Mouse (Mus musculus) midbrain, embryonic 15.5 days (tissue): ENCODE data around the gene Galnt9. TPM values are rescaled to one million over a fixed set of nuclear protein-coding genes. Genes with fewer than 3 reads are reported as not detected.

Experiments
- ATAC-seq: fragments of 200-750 bp; cut with Nextera tagmentation; replicated peaks from 2 replicates; pipeline ENCODE4 v1.8.0; 2017; ENCODE audit warnings: moderate TSS enrichment
- H3K27ac ChIP-seq: fragments of 300-500 bp; sonication (generic); 2 replicates; pipeline ENCODE4 v1.5.1; 2015; ENCODE audit warnings: mild to moderate bottlenecking, inconsistent platforms
- H3K27me3 ChIP-seq: fragments of 300-500 bp; sonication (generic); replicated peaks from 2 replicates; pipeline ENCODE4 v1.6.1; 2015; ENCODE audit warnings: inconsistent platforms
- H3K36me3 ChIP-seq: fragments of 300-500 bp; sonication (generic); replicated peaks from 2 replicates; pipeline ENCODE4 v1.6.1; 2015; ENCODE audit warnings: inconsistent platforms
- H3K4me1 ChIP-seq: fragments of 300-500 bp; sonication (generic); 2 replicates; pipeline ENCODE4 v1.6.1; 2015; ENCODE audit warnings: inconsistent platforms
- H3K4me2 ChIP-seq: fragments of 300-500 bp; sonication (generic); 2 replicates; pipeline ENCODE4 v1.6.1; 2015; ENCODE audit warnings: inconsistent platforms, mild to moderate bottlenecking, moderate library complexity
- H3K4me3 ChIP-seq: fragments of 300-500 bp; sonication (generic); 2 replicates; pipeline ENCODE4 v1.5.1; 2015; ENCODE audit warnings: mild to moderate bottlenecking, inconsistent platforms
- H3K9ac ChIP-seq: fragments of 300-500 bp; sonication (generic); 2 replicates; pipeline ENCODE4 v1.6.1; 2015; ENCODE audit warnings: mild to moderate bottlenecking, inconsistent platforms
- H3K9me3 ChIP-seq: fragments of 300-500 bp; sonication (generic); 2 replicates; pipeline ENCODE4 v1.6.1; 2016; ENCODE audit warnings: inconsistent platforms
- WGBS: fragments of 180-500 bp; shearing (Covaris S2); methylation state at CpG from one replicate; pipeline ENCODE4 v1.1.7; 2015; ENCODE audit warnings: mixed read lengths; 5-methylcytosine and 5-hydroxymethylcytosine counted together
- polyA plus RNA-seq: library from polyadenylated mRNA; unstranded; fragments of >200 nt; fragmentation: Nextera tagmentation; extraction: Ambion mirVana; gene quantifications from 2 replicates; pipeline ENCODE4 v1.2.1, GENCODE M21; 2015

The Galnt9 gene
- polyA plus RNA-seq, 1 experiment from 2014 or later: 26.8 TPM

DNA sequence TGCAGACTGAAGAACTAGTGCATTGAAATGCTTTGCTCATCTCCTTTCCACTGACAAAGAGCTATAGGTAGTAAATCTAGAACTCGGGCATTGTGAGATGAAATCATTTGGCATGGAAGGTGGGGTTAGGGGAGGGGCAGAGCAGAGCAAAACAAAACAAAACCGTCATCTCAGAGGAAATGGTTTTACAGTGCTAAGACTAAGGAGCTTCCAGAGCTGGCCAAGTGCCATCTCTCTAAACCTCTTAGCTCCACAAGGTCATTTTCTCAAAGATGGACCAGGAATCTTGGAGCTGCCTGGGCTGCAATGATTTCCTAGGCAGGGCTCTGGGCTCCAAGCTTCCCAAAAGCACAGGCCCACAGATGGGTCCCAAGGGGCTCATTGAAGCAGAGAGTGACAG lies 53.3 kb downstream of the Galnt9 start:
- WGBS: 61% methylated on average over 2 of the region's 2 CpGs
- Histone ChIP-seq H3K36me3 (no peaks in the 10 kb centered on the region), H3K9me3 (no peaks in the 10 kb centered on the region), H3K9ac (no peak overlapping the region), H3K4me3 (no peak overlapping the region), H3K27me3 (no peaks in the 10 kb centered on the region), H3K4me1 (peaks cover 10% of the 10 kb centered on the region; the same call in 1 of the 2 replicates), H3K27ac (no peak overlapping the region), H3K4me2 (no peak overlapping the region)
- ATAC-seq: no peak

- no peak overlapping the region for H3K27ac ChIP-seq
- H3K27me3 ChIP-seq: no peaks in the 10 kb centered on the region
- H3K4me3 ChIP-seq: no peak overlapping the region
- no peaks in the 10 kb centered on the region for H3K36me3 ChIP-seq
- no peak overlapping the region for H3K4me2 ChIP-seq
- H3K9me3 ChIP-seq: no peaks in the 10 kb centered on the region
- ATAC-seq: no peak
- H3K9ac ChIP-seq: no peak overlapping the region
- H3K4me1 ChIP-seq: peaks cover 10% of the 10 kb centered on the region; the same call in 1 of the 2 replicates
- WGBS: 40% methylated on average over 11 of the region's 12 CpGs
Measured at GRCm38 (mm10) chr5:110598298-110599095, 54.3 kb downstream of the Galnt9 start.

DNA sequence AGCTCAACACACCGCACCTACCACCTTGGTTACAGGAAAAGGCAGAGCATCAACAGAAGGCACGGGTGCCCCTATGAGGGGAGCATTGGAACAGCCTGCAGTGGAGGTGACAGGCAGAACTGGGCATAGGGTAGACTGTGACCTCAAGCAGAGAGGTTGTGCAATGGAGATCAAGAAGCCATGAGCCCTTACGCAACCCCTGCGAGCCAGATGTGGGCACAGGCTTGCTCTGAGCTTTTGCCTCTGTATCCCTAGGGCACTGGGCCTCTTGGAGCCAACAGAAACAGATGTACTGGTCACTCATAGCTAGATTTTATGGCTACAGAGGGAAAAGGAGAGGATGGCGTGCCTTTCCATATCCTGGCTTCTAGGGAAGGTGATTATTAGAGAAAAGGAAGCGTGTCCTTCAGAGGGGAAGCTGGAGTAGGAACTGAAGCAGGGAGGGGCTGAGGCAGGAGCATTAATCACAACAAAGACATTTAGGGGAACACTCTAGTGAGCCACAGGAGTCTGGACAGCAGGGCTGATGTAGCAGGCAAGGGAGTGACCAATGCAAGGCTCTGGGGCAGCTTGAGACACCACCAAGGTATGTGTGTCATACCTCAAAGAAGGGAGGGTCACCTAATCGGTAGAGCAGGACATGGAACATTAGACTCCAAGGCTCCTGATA lies 59.0 kb downstream of the Galnt9 start:
- Histone ChIP-seq H3K4me1 (0 out of 2 replicates have a peak, but pooled peaks cover 5% of the 10 kb centered on the region), H3K4me3 (no peak overlapping the region), H3K4me2 (no peak overlapping the region), H3K27me3 (no peaks in the 10 kb centered on the region), H3K9me3 (no peaks in the 10 kb centered on the region), H3K36me3 (no peaks in the 10 kb centered on the region), H3K27ac (no peak overlapping the region), H3K9ac (no peak overlapping the region)
- 84% methylated on average over 7 of the region's 7 CpGs for WGBS
- ATAC-seq: no peak

- H3K9me3 ChIP-seq: no peaks in the 10 kb centered on the region
- no peak for ATAC-seq
- no peak overlapping the region for H3K4me2 ChIP-seq
- H3K27me3 ChIP-seq: no peaks in the 10 kb centered on the region
- no peak overlapping the region for H3K4me3 ChIP-seq
- H3K27ac ChIP-seq: no peak overlapping the region
- no peaks in the 10 kb centered on the region for H3K36me3 ChIP-seq
- H3K4me1 ChIP-seq: peaks cover 1% of the 10 kb centered on the region; the same call in 1 of the 2 replicates
- 89% methylated on average over 2 of the region's 2 CpGs for WGBS
- no peak overlapping the region for H3K9ac ChIP-seq
Measured at GRCm38 (mm10) chr5:110604311-110604710, 60.2 kb downstream of the Galnt9 start.

DNA sequence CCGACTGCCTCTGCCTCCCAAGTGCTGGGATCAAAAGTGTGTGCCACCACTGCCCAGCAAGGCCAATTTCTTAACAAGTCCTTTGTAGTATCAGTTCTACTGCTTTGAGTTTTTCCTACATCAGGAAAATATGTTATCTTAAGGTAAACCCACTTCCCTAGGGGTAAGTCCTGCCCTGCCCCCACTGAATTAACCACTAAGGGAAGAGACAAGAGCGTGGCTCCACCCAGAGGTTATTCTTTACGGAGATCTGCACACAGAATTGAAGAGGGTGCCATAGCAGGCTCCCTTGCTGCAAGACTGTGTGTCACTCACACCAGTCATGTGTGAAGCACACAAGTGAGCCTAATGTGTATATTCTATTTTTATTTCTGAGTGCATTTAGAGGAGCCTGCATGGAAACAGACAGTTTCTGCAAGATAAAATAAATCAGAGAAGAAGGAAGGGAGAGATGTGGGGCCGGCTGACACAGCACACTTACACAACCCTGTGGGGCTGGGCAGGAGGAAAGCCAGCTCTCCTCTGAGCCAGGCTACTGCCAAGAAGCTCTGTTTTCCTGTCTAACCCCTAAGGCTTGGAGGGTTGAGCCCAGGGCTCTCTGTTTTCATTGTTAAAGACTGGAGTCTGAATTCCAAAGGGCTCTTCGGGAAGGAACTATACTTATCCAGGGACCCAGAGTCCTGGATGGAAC lies 61.5 kb downstream of the Galnt9 start:
- H3K4me3 ChIP-seq: no peak overlapping the region
- peaks cover 3% of the 10 kb centered on the region; the same call in 1 of the 2 replicates for H3K4me1 ChIP-seq
- H3K36me3 ChIP-seq: no peaks in the 10 kb centered on the region
- 63% methylated on average over 5 of the region's 5 CpGs for WGBS
- H3K9ac ChIP-seq: no peak overlapping the region
- H3K27me3 ChIP-seq: no peaks in the 10 kb centered on the region
- no peak overlapping the region for H3K27ac ChIP-seq
- no peaks in the 10 kb centered on the region for H3K9me3 ChIP-seq
- H3K4me2 ChIP-seq: no peak overlapping the region
- no peak for ATAC-seq

GRCm38 (mm10) chr5:110607767-110608166 lies 63.6 kb downstream of the Galnt9 start:
- Histone ChIP-seq H3K4me2 (no peak overlapping the region), H3K36me3 (no peaks in the 10 kb centered on the region), H3K27me3 (no peaks in the 10 kb centered on the region), H3K9ac (no peak overlapping the region), H3K27ac (no peak overlapping the region), H3K4me1 (peaks cover 7% of the 10 kb centered on the region; the same call in 1 of the 2 replicates), H3K4me3 (no peak overlapping the region), H3K9me3 (no peaks in the 10 kb centered on the region)
- no peak for ATAC-seq
- WGBS: 75% methylated on average over 3 of the region's 3 CpGs

- no peaks in the 10 kb centered on the region for H3K36me3 ChIP-seq
- no peaks in the 10 kb centered on the region for H3K27me3 ChIP-seq
- H3K9me3 ChIP-seq: no peaks in the 10 kb centered on the region
- no peak for ATAC-seq
- H3K4me1 ChIP-seq: peaks cover 7% of the 10 kb centered on the region; the same call in 1 of the 2 replicates
- no peak overlapping the region for H3K4me2 ChIP-seq
- no peak overlapping the region for H3K4me3 ChIP-seq
- H3K9ac ChIP-seq: no peak overlapping the region
- WGBS: 74% methylated on average over 6 of the region's 6 CpGs
- no peak overlapping the region for H3K27ac ChIP-seq
Measured at GRCm38 (mm10) chr5:110608336-110608735, 64.2 kb downstream of the Galnt9 start.

GRCm38 (mm10) chr5:110608941-110609340 lies 64.8 kb downstream of the Galnt9 start:
- Histone ChIP-seq H3K4me1 (peaks cover 7% of the 10 kb centered on the region; the same call in 1 of the 2 replicates), H3K36me3 (no peaks in the 10 kb centered on the region), H3K27me3 (no peaks in the 10 kb centered on the region), H3K9ac (no peak overlapping the region), H3K4me3 (no peak overlapping the region), H3K9me3 (no peaks in the 10 kb centered on the region), H3K27ac (no peak overlapping the region; the same call in 1 of the 2 replicates), H3K4me2 (no peak overlapping the region)
- 48% methylated on average over 8 of the region's 8 CpGs for WGBS
- no peak for ATAC-seq

- WGBS: 85% methylated on average over 3 of the region's 3 CpGs
- H3K27ac ChIP-seq: no peak overlapping the region; the same call in 1 of the 2 replicates
- ATAC-seq: no peak
Measured at GRCm38 (mm10) chr5:110609425-110609824, 65.3 kb downstream of the Galnt9 start.

DNA sequence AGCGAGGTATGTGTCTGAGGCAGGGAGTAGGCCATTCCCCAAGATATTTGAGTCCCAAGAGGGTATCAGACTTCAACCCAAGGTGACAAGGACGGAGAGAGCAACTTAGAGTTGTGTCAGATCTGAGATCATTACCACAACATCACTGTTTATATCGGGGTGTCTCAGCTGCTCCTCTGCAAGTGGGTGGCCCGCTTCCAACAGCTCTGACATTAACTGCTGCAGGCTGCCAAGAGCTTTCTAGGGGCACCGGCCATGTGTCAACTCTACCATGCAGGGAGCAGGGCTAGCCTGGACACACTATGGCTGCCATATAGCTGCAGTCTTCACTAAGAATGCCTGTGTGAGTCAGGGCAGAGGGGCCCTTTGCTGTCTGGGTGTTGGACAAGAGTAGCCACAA lies 65.7 kb downstream of the Galnt9 start:
- WGBS: 81% methylated on average over 5 of the region's 5 CpGs

More at GRCm38 (mm10) chr5:110609425-110609824, 65.3 kb downstream of the Galnt9 start:
- Histone ChIP-seq H3K4me2 (no peak overlapping the region), H3K36me3 (no peaks in the 10 kb centered on the region), H3K27me3 (no peaks in the 10 kb centered on the region), H3K9ac (no peak overlapping the region), H3K4me3 (no peak overlapping the region), H3K4me1 (peaks cover 7% of the 10 kb centered on the region; the same call in 1 of the 2 replicates), H3K9me3 (no peaks in the 10 kb centered on the region)

DNA sequence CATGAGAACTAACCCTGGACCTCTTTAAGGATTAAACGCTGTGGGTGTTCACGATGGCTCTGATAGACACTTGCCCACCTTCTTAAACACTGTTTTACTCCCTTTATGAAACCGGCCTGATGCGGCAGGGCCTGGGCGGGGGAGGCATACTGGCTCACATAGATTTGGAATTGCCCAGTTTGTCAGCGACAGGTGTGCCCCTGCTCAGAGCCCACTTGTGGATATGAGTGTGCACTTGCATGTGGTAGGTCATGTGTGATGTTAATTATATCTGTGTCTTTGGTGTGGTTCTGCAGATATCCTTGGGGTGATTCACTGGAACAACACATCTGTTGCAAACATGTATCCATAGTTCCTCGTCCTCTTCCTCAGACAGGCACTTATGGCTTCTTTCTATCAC lies 66.3 kb downstream of the Galnt9 start:
- no peaks in the 10 kb centered on the region for H3K36me3 ChIP-seq
- H3K9ac ChIP-seq: no peak overlapping the region
- H3K9me3 ChIP-seq: no peaks in the 10 kb centered on the region
- peaks cover 7% of the 10 kb centered on the region; the same call in 1 of the 2 replicates for H3K4me1 ChIP-seq
- no peak for ATAC-seq
- 87% methylated on average over 7 of the region's 7 CpGs for WGBS
- no peak overlapping the region for H3K27ac ChIP-seq
- H3K4me2 ChIP-seq: no peak overlapping the region
- H3K27me3 ChIP-seq: no peaks in the 10 kb centered on the region
- H3K4me3 ChIP-seq: no peak overlapping the region

More for the DNA sequence above, 65.7 kb downstream of the Galnt9 start:
- Histone ChIP-seq H3K4me2 (no peak overlapping the region), H3K9ac (no peak overlapping the region), H3K9me3 (no peaks in the 10 kb centered on the region), H3K4me3 (no peak overlapping the region), H3K27me3 (no peaks in the 10 kb centered on the region), H3K36me3 (no peaks in the 10 kb centered on the region), H3K4me1 (peaks cover 7% of the 10 kb centered on the region; the same call in 1 of the 2 replicates), H3K27ac (no peak overlapping the region)
- no peak for ATAC-seq
